Mouse (Mus musculus) testis, adult 2 months (tissue): ENCODE measurements around the gene Loxl1.

ENCODE experiments used
- CTCF ChIP-seq: fragments of 200-500 bp; IDR thresholded peaks from 2 replicates; pipeline ENCODE4 v1.5.1; 2012; ENCODE audit warnings: low read depth, mild to moderate bottlenecking, inconsistent platforms, low read length, moderate library complexity; ENCODE audit not compliant: control insufficient read depth, insufficient read depth, insufficient replicate concordance
- POLR2A ChIP-seq: fragments of 200-500 bp; IDR thresholded peaks from 2 replicates; pipeline ENCODE4 v1.6.1; 2012; ENCODE audit warnings: low read depth, mild to moderate bottlenecking, inconsistent platforms, low read length, moderate library complexity; ENCODE audit not compliant: control insufficient read depth

GRCm38 (mm10) chr9:58303115-58303514 is 9.9 kb downstream of the Loxl1 start:
- TF ChIP-seq CTCF (no peak), POLR2A (no peak)
